Mouse (Mus musculus): Measurements from ENCODE around the gene Trim14. TPM values are rescaled to one million over a fixed set of nuclear protein-coding genes. Genes with fewer than 3 reads are reported as not detected.
A peak's percentile ranks its signal among the peaks of the same experiment; 100 is the strongest.

Trim14 gene
- total and polyA plus RNA-seq, 2 experiments from 2014 or later = 0.46 to 10.9 TPM

DNA sequence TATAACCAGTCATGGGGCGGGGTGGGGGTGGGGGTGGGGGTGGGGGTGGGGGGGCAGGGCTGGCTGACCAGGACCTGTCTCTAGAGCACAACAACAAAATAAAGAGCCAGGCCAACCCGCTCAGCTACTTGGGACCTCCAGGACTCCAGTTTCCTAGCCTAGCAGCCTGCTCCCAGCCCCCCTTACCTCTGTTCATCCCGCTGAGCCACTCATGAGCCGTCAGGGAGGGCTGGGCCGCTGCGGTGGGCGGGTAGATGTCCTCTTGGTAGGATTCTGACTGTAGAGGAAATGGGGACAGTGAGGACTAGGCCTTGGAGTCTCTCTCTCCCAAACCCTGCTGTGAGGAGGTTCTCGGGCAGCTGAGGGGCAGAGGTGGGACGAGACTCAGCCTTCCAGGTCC is 5.8 kb upstream of the Trim14 start:
- ATAC-seq (ENCODE audit: insufficient read depth, low read depth) = no peak
- 58% methylated on average over 8 of the region's 9 CpGs for WGBS
- H3K9me3 ChIP-seq (replicated peaks; ENCODE audit: control insufficient read depth, low read length) = no peaks in the 10 kb centered on the region
- no peak overlapping the region for H3K9ac ChIP-seq (replicated peaks; ENCODE audit: low read depth, low read length)
- no peak overlapping the region for H3K4me2 ChIP-seq (ENCODE audit: low read depth, low read length)
- no peak overlapping the region for H3K4me3 ChIP-seq (ENCODE audit: low read depth, low read length)
- H3K36me3 ChIP-seq (replicated peaks; ENCODE audit: control insufficient read depth, insufficient read depth, low read length) = no peaks in the 10 kb centered on the region
- H3K4me1 ChIP-seq (ENCODE audit: control insufficient read depth, insufficient read depth) = no peaks in the 10 kb centered on the region
- peaks cover 46% of the 10 kb centered on the region for H3K27me3 ChIP-seq (ENCODE audit: control insufficient read depth, insufficient read depth, low read length)
- H3K27ac ChIP-seq (ENCODE audit: low read depth) = no peak overlapping the region
- TF ChIP-seq EP300 (IDR thresholded peaks at IDR 0.05; ENCODE audit: low read depth) (no peak), CTCF (IDR thresholded peaks at IDR 0.05; ENCODE audit: low read depth) (no peak)
- no peak for DNase-seq (ENCODE audit: low spot score)

DNA sequence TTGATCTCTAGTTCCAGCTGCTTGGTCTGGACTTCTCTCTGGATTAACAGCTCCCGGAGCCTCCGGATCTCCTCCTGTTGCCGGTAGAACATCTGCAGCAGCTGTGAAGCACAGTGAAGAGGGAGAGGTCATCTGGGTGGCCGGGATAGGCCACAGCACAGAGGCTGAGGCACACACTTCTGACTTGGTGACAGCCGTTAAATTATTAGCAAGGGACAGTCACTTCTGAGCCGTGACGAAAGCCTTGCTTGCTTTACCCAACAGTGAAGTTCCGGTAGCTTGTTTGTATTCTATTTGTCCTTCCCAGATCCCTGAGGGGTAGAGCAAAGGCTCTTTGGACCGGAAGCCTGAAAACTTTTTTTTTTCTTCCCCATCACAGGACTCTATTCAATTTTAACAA is 3.2 kb upstream of the Trim14 start:
- Histone ChIP-seq H3K36me3 (replicated peaks; ENCODE audit: control insufficient read depth, insufficient read depth, low read length) (no peaks in the 10 kb centered on the region), H3K27me3 (ENCODE audit: control insufficient read depth, insufficient read depth, low read length) (peaks cover 65% of the 10 kb centered on the region), H3K4me3 (ENCODE audit: low read depth, low read length) (no peak overlapping the region), H3K4me1 (ENCODE audit: control insufficient read depth, insufficient read depth) (peaks cover 6% of the 10 kb centered on the region; the same call in 1 of the 2 replicates), H3K27ac (ENCODE audit: low read depth) (no peak overlapping the region), H3K4me2 (ENCODE audit: low read depth, low read length) (no peak overlapping the region), H3K9me3 (replicated peaks; ENCODE audit: control insufficient read depth, low read length) (no peaks in the 10 kb centered on the region), H3K9ac (replicated peaks; ENCODE audit: low read depth, low read length) (no peak overlapping the region)
- DNase-seq (ENCODE audit: low spot score) (no peak), ATAC-seq (ENCODE audit: insufficient read depth, low read depth) (no peak)
- WGBS = 38% methylated on average over 9 of the region's 9 CpGs
- TF ChIP-seq EP300 (IDR thresholded peaks at IDR 0.05; ENCODE audit: low read depth) (no peak), CTCF (IDR thresholded peaks at IDR 0.05; ENCODE audit: low read depth) (no peak)

DNA sequence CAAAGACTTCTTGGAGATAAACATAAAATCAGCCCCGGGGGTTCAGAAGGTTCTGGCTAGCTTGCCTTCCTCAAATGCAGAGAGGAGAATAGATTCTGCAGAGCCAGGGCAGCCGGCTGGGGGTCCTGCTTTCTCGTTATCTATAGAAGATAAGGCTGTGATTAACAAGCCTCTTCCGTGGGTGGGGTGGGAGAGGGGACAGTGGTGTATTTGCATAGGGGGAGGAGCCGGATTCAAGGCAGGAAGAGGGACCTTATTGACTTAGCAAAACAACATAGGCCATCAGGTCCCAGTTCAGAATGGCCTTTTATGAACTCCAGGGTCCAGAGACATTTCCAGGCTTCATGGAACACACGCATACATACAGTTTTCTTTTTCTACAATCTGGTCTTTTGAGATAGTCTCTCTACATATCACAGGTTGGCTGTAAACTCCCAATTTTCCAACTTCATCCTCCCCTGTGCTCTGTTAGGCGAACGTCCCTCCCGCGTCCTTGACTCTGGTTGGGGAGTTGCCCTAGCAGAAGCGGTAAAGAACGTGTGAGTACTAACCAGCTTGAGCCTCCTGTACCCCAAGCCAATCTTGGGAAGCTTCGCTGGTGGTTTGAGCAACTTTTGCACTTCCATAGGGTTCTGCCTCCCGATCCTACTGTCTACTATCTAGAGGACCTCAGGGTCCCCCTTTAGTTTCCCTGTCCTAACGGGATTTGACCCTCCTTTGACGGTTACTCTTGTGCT is 679 bp downstream of the Trim14 start:
- TF ChIP-seq EP300 (IDR thresholded peaks at IDR 0.05; ENCODE audit: low read depth) (no peak), CTCF (IDR thresholded peaks at IDR 0.05; ENCODE audit: low read depth) (no peak)
- H3K36me3 ChIP-seq (replicated peaks; ENCODE audit: control insufficient read depth, insufficient read depth, low read length) = no peaks in the 10 kb centered on the region
- no peak for DNase-seq (ENCODE audit: low spot score)
- H3K4me2 ChIP-seq (ENCODE audit: low read depth, low read length) = peak overlapping the region; percentile 86
- H3K9ac ChIP-seq (replicated peaks; ENCODE audit: low read depth, low read length) = peak overlapping the region; percentile 59; the same call in 1 of the 2 replicates
- H3K27me3 ChIP-seq (ENCODE audit: control insufficient read depth, insufficient read depth, low read length) = peaks cover 76% of the 10 kb centered on the region
- H3K27ac ChIP-seq (ENCODE audit: low read depth) = no peak overlapping the region
- H3K9me3 ChIP-seq (replicated peaks; ENCODE audit: control insufficient read depth, low read length) = no peaks in the 10 kb centered on the region
- peaks cover 6% of the 10 kb centered on the region; the same call in 1 of the 2 replicates for H3K4me1 ChIP-seq (ENCODE audit: control insufficient read depth, insufficient read depth)
- WGBS = 11% methylated on average over 16 of the region's 16 CpGs
- H3K4me3 ChIP-seq (ENCODE audit: low read depth, low read length) = peak overlapping the region; percentile 68
- ATAC-seq (ENCODE audit: insufficient read depth, low read depth) = no peak

DNA sequence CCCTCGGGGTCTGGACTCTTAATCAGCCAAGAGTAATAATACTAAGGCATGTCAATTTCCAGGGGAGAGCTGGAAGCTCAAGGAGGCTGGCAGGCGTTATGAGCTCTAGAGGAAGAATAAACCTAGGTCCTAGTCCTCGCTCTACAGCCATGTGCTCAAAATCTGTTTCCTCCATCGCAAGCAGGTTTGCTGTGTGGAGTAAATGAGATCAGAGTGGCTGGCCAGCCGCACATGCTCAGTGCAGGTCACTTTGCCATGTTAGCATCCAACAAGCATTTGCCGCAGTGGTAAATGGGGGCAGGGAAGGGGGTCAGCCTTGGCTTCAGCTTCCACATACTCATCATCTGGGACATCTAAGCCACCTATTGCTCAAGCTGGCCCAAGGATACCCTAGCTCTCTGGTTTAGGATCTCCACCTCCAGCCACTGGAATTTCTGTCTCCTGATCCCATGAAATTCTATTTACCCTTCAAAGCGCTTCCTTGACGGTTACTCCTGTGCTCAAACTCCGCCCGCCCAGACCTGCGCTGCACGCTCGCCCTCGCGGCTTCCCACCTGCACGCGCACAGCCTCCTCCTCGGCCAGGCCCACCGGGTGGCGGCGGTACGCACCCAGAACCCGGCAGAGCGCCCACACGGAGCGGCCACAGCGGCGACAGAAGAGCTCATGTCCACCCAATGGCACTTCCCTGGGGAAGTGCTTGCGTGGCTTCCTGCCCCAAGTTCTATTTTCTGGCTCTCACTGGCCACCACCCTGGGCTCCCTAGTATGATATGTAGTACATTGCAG is 1.8 kb downstream of the Trim14 start:
- peaks cover 73% of the 10 kb centered on the region for H3K27me3 ChIP-seq (ENCODE audit: control insufficient read depth, insufficient read depth, low read length)
- WGBS = 10% methylated on average over 29 of the region's 29 CpGs
- TF ChIP-seq CTCF (IDR thresholded peaks at IDR 0.05; ENCODE audit: low read depth) (no peak), EP300 (IDR thresholded peaks at IDR 0.05; ENCODE audit: low read depth) (no peak)
- H3K4me3 ChIP-seq (ENCODE audit: low read depth, low read length) = peak overlapping the region; percentile 32
- DNase-seq (ENCODE audit: low spot score) = no peak
- H3K4me2 ChIP-seq (ENCODE audit: low read depth, low read length) = peak overlapping the region; percentile 86
- no peak overlapping the region for H3K27ac ChIP-seq (ENCODE audit: low read depth)
- ATAC-seq (ENCODE audit: insufficient read depth, low read depth) = no peak
- H3K9ac ChIP-seq (replicated peaks; ENCODE audit: low read depth, low read length) = no peak overlapping the region; the same call in 1 of the 2 replicates
- no peaks in the 10 kb centered on the region for H3K36me3 ChIP-seq (replicated peaks; ENCODE audit: control insufficient read depth, insufficient read depth, low read length)
- peaks cover 6% of the 10 kb centered on the region; the same call in 1 of the 2 replicates for H3K4me1 ChIP-seq (ENCODE audit: control insufficient read depth, insufficient read depth)
- H3K9me3 ChIP-seq (replicated peaks; ENCODE audit: control insufficient read depth, low read length) = no peaks in the 10 kb centered on the region

DNA sequence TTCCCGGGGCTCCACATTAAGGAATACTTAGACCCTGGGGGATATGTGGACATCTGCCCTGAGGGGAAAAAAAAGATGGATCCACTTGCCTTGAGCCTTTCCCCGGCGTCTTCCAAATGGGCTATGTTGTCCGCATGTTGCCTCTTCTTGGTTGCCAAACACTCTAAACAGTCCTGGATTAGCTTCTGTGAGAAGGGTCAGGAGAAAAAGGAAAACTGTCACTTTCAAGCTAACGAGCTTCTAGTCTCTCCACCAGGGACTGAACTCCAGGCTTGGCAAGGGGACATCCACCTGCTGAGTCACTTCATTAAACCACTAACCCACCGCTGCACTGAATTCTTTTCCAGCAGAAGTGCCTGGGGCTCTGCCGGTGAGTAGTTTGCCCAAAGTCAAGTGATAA is 3.0 kb downstream of the Trim14 start:
- Histone ChIP-seq H3K27me3 (ENCODE audit: control insufficient read depth, insufficient read depth, low read length) (peaks cover 62% of the 10 kb centered on the region), H3K36me3 (replicated peaks; ENCODE audit: control insufficient read depth, insufficient read depth, low read length) (no peaks in the 10 kb centered on the region), H3K9me3 (replicated peaks; ENCODE audit: control insufficient read depth, low read length) (no peaks in the 10 kb centered on the region), H3K4me3 (ENCODE audit: low read depth, low read length) (no peak overlapping the region), H3K27ac (ENCODE audit: low read depth) (no peak overlapping the region), H3K9ac (replicated peaks; ENCODE audit: low read depth, low read length) (no peak overlapping the region), H3K4me2 (ENCODE audit: low read depth, low read length) (no peak overlapping the region), H3K4me1 (ENCODE audit: control insufficient read depth, insufficient read depth) (peaks cover 6% of the 10 kb centered on the region; the same call in 1 of the 2 replicates)
- TF ChIP-seq EP300 (IDR thresholded peaks at IDR 0.05; ENCODE audit: low read depth) (no peak), CTCF (IDR thresholded peaks at IDR 0.05; ENCODE audit: low read depth) (no peak)
- 70% methylated on average over 7 of the region's 7 CpGs for WGBS
- ATAC-seq (ENCODE audit: insufficient read depth, low read depth) (no peak), DNase-seq (ENCODE audit: low spot score) (no peak)
